Mouse (Mus musculus): ENCODE results near the gene Tnfrsf8.

DNA sequence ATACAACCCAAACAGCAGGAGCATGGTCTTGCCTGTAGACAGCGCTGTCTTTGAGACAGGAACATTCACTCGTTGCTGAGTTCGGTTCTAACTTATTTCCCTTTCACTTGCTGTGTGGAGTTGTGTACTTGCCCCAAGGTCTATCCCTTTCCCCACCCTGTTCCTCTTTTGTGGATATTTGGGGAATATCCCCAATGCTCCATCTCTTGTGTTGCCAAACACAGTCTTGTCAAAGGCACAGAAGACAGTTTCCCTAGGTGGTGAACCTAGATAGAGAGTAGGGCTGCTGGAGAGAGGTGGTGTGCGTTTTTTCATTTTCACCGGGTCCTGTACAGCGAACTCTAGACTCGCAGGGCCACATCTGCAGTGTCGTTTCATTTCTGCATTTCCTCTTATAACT lies 62.4 kb downstream of the Tnfrsf8 start:
- TF ChIP-seq POLR2A (IDR thresholded peaks at IDR 0.05; ENCODE audit: extremely low read depth, insufficient read depth, low read length), result no peak
- no peak for TF ChIP-seq CTCF (IDR thresholded peaks at IDR 0.05; ENCODE audit: extremely low read depth, insufficient read depth, low read length)

Data from cortical plate, adult 2 months (tissue).